ENCODE assay signal across 18 mouse cellular contexts in the genomic region with DNA sequence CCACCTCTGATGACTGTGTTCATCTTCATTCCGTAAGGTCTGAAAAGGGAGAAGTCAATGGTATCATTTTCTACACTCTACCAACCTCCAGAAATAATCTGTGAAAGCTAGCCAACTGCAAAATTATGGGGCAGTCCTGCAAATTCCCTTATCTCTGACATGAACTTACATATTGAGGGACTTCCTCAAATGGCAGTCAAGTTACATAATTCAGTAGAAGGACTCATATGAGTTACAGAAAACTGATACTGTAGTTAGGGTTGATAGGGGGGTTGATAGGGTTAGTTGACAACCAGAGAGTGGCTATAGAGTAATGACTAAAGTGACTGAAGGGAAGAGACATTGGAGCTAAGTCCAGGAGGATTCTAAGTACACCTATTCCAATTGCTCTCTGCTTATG. TPM values are rescaled to one million over a fixed set of nuclear protein-coding genes. Genes with fewer than 3 reads are reported as not detected.
"Had no signal": no experiment of that assay in that cellular context is flagged by ENCODE, and none has a peak within 500 bp of the region (broad histone marks: within the 10 kb centered on the region; RNA-seq: fewer than 3 reads in every experiment).

No protein-coding gene starts in this region.

- H3K4me3 ChIP-seq: limb, embryonic 15.5 days; liver, embryonic 13.5 days; midbrain, embryonic 10.5 days; neural tube, embryonic 12.5 days had no signal

- H3K27ac ChIP-seq: kidney, postnatal 0 days; limb, embryonic 15.5 days; liver, embryonic 13.5 days; midbrain, embryonic 10.5 days; neural tube, embryonic 12.5 days had no signal

- H3K4me2 ChIP-seq: limb, embryonic 15.5 days; liver, embryonic 13.5 days; neural tube, embryonic 12.5 days had no signal

- H3K27me3 ChIP-seq: limb, embryonic 15.5 days; liver, embryonic 13.5 days; neural tube, embryonic 12.5 days had no signal

- H3K9me3 ChIP-seq: limb, embryonic 15.5 days; liver, embryonic 13.5 days; midbrain, embryonic 10.5 days; neural tube, embryonic 12.5 days had no signal

- DNase-seq: kidney, adult 11 months; kidney, adult 9 months; kidney, postnatal 36 days; liver, embryonic 13.5 days; lung, adult 18-20 months; lung, postnatal 4 days; midbrain, embryonic 14.5 days; thymus, adult 2 months; thymus, postnatal 4 days had no signal

- H3K36me3 ChIP-seq: limb, embryonic 15.5 days; liver, embryonic 13.5 days; midbrain, embryonic 10.5 days; neural tube, embryonic 12.5 days had no signal

- H3K9ac ChIP-seq: limb, embryonic 15.5 days; liver, embryonic 13.5 days; neural tube, embryonic 12.5 days had no signal

- H3K4me1 ChIP-seq: limb, embryonic 15.5 days; liver, embryonic 13.5 days; midbrain, embryonic 10.5 days; neural tube, embryonic 12.5 days had no signal

RNA-seq across cellular contexts. Expression of gene Slamf7, which starts 7.6 kb away (rescaled TPM):
- total RNA-seq: layer of hippocampus, postnatal 14 days; left cerebral cortex, adult 18-20 months; left cerebral cortex, postnatal 25 days had no signal
- polyA plus RNA-seq: kidney, postnatal 0 days; limb, embryonic 11.5 days; liver, embryonic 13.5 days; midbrain, embryonic 10.5 days; neural tube, embryonic 12.5 days had no signal

RNA-seq across cellular contexts. Expression of gene Cd48, which starts 21.4 kb away (rescaled TPM):
- total RNA-seq: layer of hippocampus, postnatal 14 days had no signal

RNA-seq across cellular contexts. Expression of gene Ly9, which starts 53.2 kb away (rescaled TPM):
- total RNA-seq: layer of hippocampus, postnatal 14 days; left cerebral cortex, adult 18-20 months; left cerebral cortex, postnatal 25 days had no signal
- polyA plus RNA-seq: limb, embryonic 11.5 days; midbrain, embryonic 10.5 days; midbrain, embryonic 14.5 days; neural tube, embryonic 12.5 days; stomach, embryonic 14.5 days had no signal
